Mouse (Mus musculus) kidney, postnatal 14 days (tissue): ENCODE measurements around the gene Gm42517.

Source experiments
- DNase-seq: peaks from one replicate; pipeline ENCODE4 v3.0.0; 2022; ENCODE audit warnings: mixed read lengths

Gene Gm42517

DNA sequence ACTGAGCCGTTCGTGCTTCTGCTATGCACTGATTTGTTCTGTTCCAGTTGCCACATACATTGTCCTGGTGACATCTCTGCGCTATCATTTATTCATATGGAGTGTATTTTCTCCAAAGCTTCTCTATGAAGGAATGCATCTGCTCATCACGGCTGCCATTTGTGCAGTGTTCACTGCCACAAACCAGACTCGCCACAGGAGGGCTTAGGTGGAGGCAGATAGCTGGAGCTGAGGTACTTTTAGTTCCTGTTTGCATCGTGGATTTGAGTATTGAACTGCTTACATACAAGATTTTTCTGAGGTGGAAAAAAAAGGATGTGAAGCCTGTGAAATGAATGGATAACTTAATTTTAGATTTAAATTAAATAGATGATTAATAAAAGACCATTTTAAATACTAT, 19.9 kb downstream of the Gm42517 start:
- no peak for DNase-seq

DNA sequence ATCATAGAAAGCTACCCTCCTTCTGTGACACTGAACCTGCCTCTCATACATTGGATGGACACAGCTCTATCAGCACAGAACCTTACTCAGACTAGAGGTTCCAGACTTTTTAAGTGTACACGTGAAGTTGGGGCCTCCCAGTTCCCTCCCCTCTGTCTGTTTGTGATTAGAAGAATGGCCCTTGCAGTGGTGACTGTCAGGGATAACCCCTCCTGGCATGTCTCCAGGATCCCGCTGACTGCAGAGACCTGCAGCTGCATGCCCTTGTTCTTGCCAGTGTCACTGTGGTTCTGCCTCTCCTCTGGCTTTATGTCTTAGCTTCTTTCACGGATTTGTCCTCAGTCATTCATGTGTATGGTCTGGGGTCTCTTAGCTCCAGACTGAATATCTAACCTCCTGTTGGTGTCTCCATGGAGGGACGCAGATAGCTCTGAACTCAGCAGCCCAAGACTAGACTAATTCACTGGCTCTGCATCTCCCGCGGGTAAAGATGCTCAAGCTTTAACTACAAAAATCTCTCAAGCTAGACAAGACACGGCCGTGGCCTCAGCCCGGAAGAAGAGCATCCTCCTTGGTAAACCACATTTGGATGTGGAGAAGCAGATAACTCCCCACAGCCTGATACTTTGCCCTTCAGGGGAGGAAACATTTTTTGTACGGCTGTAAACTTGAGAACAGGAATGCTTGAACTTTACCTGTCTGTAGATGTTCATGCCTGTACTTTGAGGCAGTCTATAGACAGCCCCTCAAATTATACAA, 22.2 kb downstream of the Gm42517 start:
- no peak for DNase-seq

DNA sequence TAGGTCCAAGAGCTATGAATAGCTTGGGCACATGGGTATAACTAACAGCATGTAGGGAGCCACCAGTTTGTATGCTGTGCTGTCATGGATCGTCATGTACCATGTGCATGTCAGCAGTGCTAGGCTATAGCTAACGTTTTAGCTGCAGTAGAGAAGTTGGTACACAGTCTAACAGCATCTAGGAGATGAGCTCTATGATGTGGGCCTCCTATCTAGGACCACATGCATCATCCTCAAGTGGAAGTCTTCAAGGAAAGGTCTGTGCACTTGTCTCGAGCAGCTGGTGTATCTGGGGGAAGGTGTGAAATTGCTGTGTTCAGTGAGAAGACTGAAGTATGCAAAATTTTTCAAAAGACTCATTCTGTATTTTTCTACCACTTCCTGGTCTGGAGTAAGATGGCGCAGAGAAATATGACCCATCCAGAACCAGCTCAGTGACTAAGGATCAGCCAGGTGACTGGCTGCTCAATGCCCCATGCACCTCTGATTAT, 24.0 kb downstream of the Gm42517 start:
- DNase-seq, result no peak

GRCm38 (mm10) chr5:108338049-108338448, 29.7 kb downstream of the Gm42517 start:
- no peak for DNase-seq

DNA sequence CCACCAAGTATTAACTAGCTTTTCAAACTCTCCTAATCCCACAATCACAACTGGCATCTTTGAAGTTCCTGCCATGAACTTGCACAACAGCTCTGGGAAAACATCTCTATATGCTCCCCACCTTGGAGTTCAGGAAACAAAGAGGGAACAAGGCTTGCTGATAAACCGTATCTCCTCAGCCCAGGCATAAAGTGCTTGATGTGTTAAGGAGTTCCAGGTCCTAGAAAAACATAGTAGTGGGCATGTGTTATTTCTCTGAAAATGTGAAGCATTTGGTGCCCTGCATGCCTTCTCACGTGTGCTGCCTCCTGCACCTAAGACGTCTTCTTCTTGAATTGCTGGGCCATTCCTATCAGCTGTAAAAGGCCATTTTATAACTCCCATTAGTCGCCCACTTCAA, 30.3 kb downstream of the Gm42517 start:
- no peak for DNase-seq

DNA sequence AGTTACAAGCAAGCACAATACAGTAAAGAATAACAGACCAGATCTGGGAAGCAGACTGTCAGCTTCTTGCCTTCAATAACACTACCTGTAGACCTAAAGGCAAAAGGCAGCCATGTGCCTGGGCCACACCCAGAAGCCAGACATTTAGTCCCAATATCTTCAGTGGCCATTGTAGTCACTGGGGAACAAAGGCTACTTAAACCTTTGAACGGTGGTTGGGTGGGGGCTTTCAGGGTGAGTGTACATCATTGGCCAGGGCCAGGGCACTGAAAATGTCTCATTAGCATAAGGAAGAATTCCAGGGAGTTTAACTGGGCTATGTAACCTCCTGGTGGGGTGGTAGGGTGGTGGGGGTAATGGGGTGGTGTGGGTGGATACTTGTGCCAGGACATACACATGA, 36.7 kb downstream of the Gm42517 start:
- no peak for DNase-seq
